Mouse (Mus musculus) megakaryocyte progenitor cell, adult 5-6 weeks (primary cell): Measurements from ENCODE around the gene Pde3a. TPM values are rescaled to one million over a fixed set of nuclear protein-coding genes. Genes with fewer than 3 reads are reported as not detected.
"Not testable (repeated sequence)": the region's sequence is repeated elsewhere in the genome, so short reads cannot be mapped to it uniquely, and the experiment has no call there.

ENCODE experiments used
- ATAC-seq: replicated peaks from 2 replicates; pipeline ENCODE4 v1.8.0; 2016; ENCODE audit warnings: mild to moderate bottlenecking, moderate TSS enrichment, inconsistent platforms; ENCODE audit not compliant: poor library complexity
- total RNA-seq, 2 experiments: library from RNA; stranded (forward) in 1 of 2; stranded (reverse) in 1 of 2; fragments of 157-497, 149-512 nt in 1 of 2; fragments of 200-1000 nt in 1 of 2; gene quantifications; 2 replicates each; pipeline versions ENCODE4 v1.2.3 to v1.2.4; 2015 to 2017

Pde3a gene
- total RNA-seq, 2 experiments from 2014 or later, result not detected

- ATAC-seq, result no peak
These were observed 73.9 kb downstream of the Pde3a start for GRCm38 (mm10) chr6:141322961-141323360.

- not testable (repeated sequence) for ATAC-seq
These were observed 78.1 kb downstream of the Pde3a start for GRCm38 (mm10) chr6:141327134-141327533.

GRCm38 (mm10) chr6:141328071-141328470, 79.0 kb downstream of the Pde3a start:
- ATAC-seq, result no peak

GRCm38 (mm10) chr6:141331464-141331863, 82.4 kb downstream of the Pde3a start:
- ATAC-seq, result peak; percentile 52; the same call in 1 of the 2 replicates

GRCm38 (mm10) chr6:141332613-141333165, 83.6 kb downstream of the Pde3a start:
- no peak for ATAC-seq

- ATAC-seq, result no peak
These were observed 84.2 kb downstream of the Pde3a start for GRCm38 (mm10) chr6:141333245-141333644.

GRCm38 (mm10) chr6:141335878-141336277, 86.8 kb downstream of the Pde3a start:
- ATAC-seq, result no peak

GRCm38 (mm10) chr6:141336438-141336837, 87.4 kb downstream of the Pde3a start:
- ATAC-seq, result no peak

- ATAC-seq, result peak; percentile 98
These were observed 88.6 kb downstream of the Pde3a start for GRCm38 (mm10) chr6:141337673-141338072.

GRCm38 (mm10) chr6:141341385-141341784, 92.3 kb downstream of the Pde3a start:
- ATAC-seq, result no peak

GRCm38 (mm10) chr6:141347870-141348269, 98.8 kb downstream of the Pde3a start:
- no peak for ATAC-seq

GRCm38 (mm10) chr6:141348542-141348941, 99.5 kb downstream of the Pde3a start:
- ATAC-seq, result no peak

- no peak for ATAC-seq
These were observed 101.2 kb downstream of the Pde3a start for GRCm38 (mm10) chr6:141350261-141350660.

GRCm38 (mm10) chr6:141352277-141352676, 103.2 kb downstream of the Pde3a start:
- no peak for ATAC-seq

GRCm38 (mm10) chr6:141363664-141364063, 114.6 kb downstream of the Pde3a start:
- ATAC-seq, result no peak

GRCm38 (mm10) chr6:141367037-141367436, 118.0 kb downstream of the Pde3a start:
- ATAC-seq, result no peak

- ATAC-seq, result peak; percentile 69
These were observed 123.6 kb downstream of the Pde3a start for GRCm38 (mm10) chr6:141372697-141373096.

GRCm38 (mm10) chr6:141374469-141375057, 125.5 kb downstream of the Pde3a start:
- no peak for ATAC-seq

GRCm38 (mm10) chr6:141375155-141375554, 126.1 kb downstream of the Pde3a start:
- no peak for ATAC-seq

GRCm38 (mm10) chr6:141380927-141381326, 131.9 kb downstream of the Pde3a start:
- no peak for ATAC-seq

- ATAC-seq, result no peak
These were observed 132.4 kb downstream of the Pde3a start for GRCm38 (mm10) chr6:141381473-141381872.

- no peak for ATAC-seq
These were observed 132.9 kb downstream of the Pde3a start for GRCm38 (mm10) chr6:141381881-141382370.

- no peak for ATAC-seq
These were observed 139.0 kb downstream of the Pde3a start for GRCm38 (mm10) chr6:141388104-141388503.
